Mouse (Mus musculus): ENCODE results near the gene Fsip1. TPM values are rescaled to one million over a fixed set of nuclear protein-coding genes. Genes with fewer than 3 reads are reported as not detected.

The Fsip1 gene
- polyA plus RNA-seq, 1 experiment from 2014 or later, result 1.2 TPM

GRCm38 (mm10) chr2:118125943-118126470 lies 130.8 kb downstream of the Fsip1 start:
- 84% methylated on average over 7 of the region's 7 CpGs for WGBS
- H3K9me3 ChIP-seq (replicated peaks), result no peaks in the 10 kb centered on the region
- H3K27ac ChIP-seq, result no peak overlapping the region
- DNase-seq (ENCODE audit: low spot score), result no peak
- peaks cover 35% of the 10 kb centered on the region for H3K36me3 ChIP-seq
- no peaks in the 10 kb centered on the region for H3K27me3 ChIP-seq (ENCODE audit: low read depth, poor library complexity, severe bottlenecking)
- peaks cover 22% of the 10 kb centered on the region for H3K4me1 ChIP-seq
- no peak overlapping the region for H3K4me3 ChIP-seq

- Histone ChIP-seq H3K27me3 (ENCODE audit: low read depth, poor library complexity, severe bottlenecking) (no peaks in the 10 kb centered on the region), H3K27ac (no peak overlapping the region), H3K4me3 (no peak overlapping the region), H3K36me3 (peaks cover 41% of the 10 kb centered on the region), H3K9me3 (replicated peaks) (no peaks in the 10 kb centered on the region), H3K4me1 (peaks cover 22% of the 10 kb centered on the region)
- WGBS, result 89% methylated on average over 11 of the region's 11 CpGs
- no peak for DNase-seq (ENCODE audit: low spot score)
Observed at GRCm38 (mm10) chr2:118125211-118125939, 131.4 kb downstream of the Fsip1 start.

GRCm38 (mm10) chr2:118124437-118124836 lies 132.3 kb downstream of the Fsip1 start:
- Histone ChIP-seq H3K27ac (no peak overlapping the region), H3K4me3 (no peak overlapping the region), H3K36me3 (peaks cover 50% of the 10 kb centered on the region), H3K27me3 (ENCODE audit: low read depth, poor library complexity, severe bottlenecking) (no peaks in the 10 kb centered on the region), H3K9me3 (replicated peaks) (no peaks in the 10 kb centered on the region), H3K4me1 (peaks cover 19% of the 10 kb centered on the region)
- DNase-seq (ENCODE audit: low spot score), result no peak
- 94% methylated on average over 7 of the region's 7 CpGs for WGBS

GRCm38 (mm10) chr2:118123743-118124142 lies 133.0 kb downstream of the Fsip1 start:
- no peak overlapping the region for H3K27ac ChIP-seq
- H3K9me3 ChIP-seq (replicated peaks), result no peaks in the 10 kb centered on the region
- H3K36me3 ChIP-seq, result peaks cover 57% of the 10 kb centered on the region
- no peaks in the 10 kb centered on the region for H3K27me3 ChIP-seq (ENCODE audit: low read depth, poor library complexity, severe bottlenecking)
- no peak overlapping the region for H3K4me3 ChIP-seq
- 87% methylated on average over 9 of the region's 9 CpGs for WGBS
- peaks cover 13% of the 10 kb centered on the region for H3K4me1 ChIP-seq
- DNase-seq (ENCODE audit: low spot score), result no peak

GRCm38 (mm10) chr2:118122291-118122690 lies 134.5 kb downstream of the Fsip1 start:
- no peaks in the 10 kb centered on the region for H3K9me3 ChIP-seq (replicated peaks)
- no peak overlapping the region for H3K4me3 ChIP-seq
- DNase-seq (ENCODE audit: low spot score), result no peak
- peaks cover 15% of the 10 kb centered on the region for H3K4me1 ChIP-seq
- H3K27ac ChIP-seq, result no peak overlapping the region
- H3K36me3 ChIP-seq, result peaks cover 71% of the 10 kb centered on the region
- no peaks in the 10 kb centered on the region for H3K27me3 ChIP-seq (ENCODE audit: low read depth, poor library complexity, severe bottlenecking)
- 94% methylated on average over 6 of the region's 6 CpGs for WGBS

GRCm38 (mm10) chr2:118120751-118121150 lies 136.0 kb downstream of the Fsip1 start:
- Histone ChIP-seq H3K27ac (no peak overlapping the region), H3K36me3 (peaks cover 74% of the 10 kb centered on the region), H3K27me3 (ENCODE audit: low read depth, poor library complexity, severe bottlenecking) (no peaks in the 10 kb centered on the region), H3K4me1 (peaks cover 28% of the 10 kb centered on the region), H3K4me3 (no peak overlapping the region), H3K9me3 (replicated peaks) (no peaks in the 10 kb centered on the region)
- no peak for DNase-seq (ENCODE audit: low spot score)
- 94% methylated on average over 7 of the region's 7 CpGs for WGBS

GRCm38 (mm10) chr2:118120095-118120494 lies 136.7 kb downstream of the Fsip1 start:
- 96% methylated on average over 11 of the region's 11 CpGs for WGBS
- DNase-seq (ENCODE audit: low spot score), result no peak
- Histone ChIP-seq H3K36me3 (peaks cover 71% of the 10 kb centered on the region), H3K9me3 (replicated peaks) (no peaks in the 10 kb centered on the region), H3K4me1 (peaks cover 29% of the 10 kb centered on the region), H3K27ac (no peak overlapping the region), H3K27me3 (ENCODE audit: low read depth, poor library complexity, severe bottlenecking) (no peaks in the 10 kb centered on the region), H3K4me3 (no peak overlapping the region)

GRCm38 (mm10) chr2:118119684-118120083 lies 137.1 kb downstream of the Fsip1 start:
- no peaks in the 10 kb centered on the region for H3K27me3 ChIP-seq (ENCODE audit: low read depth, poor library complexity, severe bottlenecking)
- no peaks in the 10 kb centered on the region for H3K9me3 ChIP-seq (replicated peaks)
- no peak overlapping the region for H3K27ac ChIP-seq
- peaks cover 69% of the 10 kb centered on the region for H3K36me3 ChIP-seq
- DNase-seq (ENCODE audit: low spot score), result no peak
- no peak overlapping the region for H3K4me3 ChIP-seq
- WGBS, result 95% methylated on average over 12 of the region's 12 CpGs
- peaks cover 29% of the 10 kb centered on the region for H3K4me1 ChIP-seq

GRCm38 (mm10) chr2:118118515-118118914 lies 138.3 kb downstream of the Fsip1 start:
- Histone ChIP-seq H3K27me3 (ENCODE audit: low read depth, poor library complexity, severe bottlenecking) (no peaks in the 10 kb centered on the region), H3K36me3 (peaks cover 60% of the 10 kb centered on the region)
- WGBS, result 87% methylated on average over 7 of the region's 7 CpGs

GRCm38 (mm10) chr2:118118045-118118444 lies 138.7 kb downstream of the Fsip1 start:
- peaks cover 4% of the 10 kb centered on the region for H3K27me3 ChIP-seq (ENCODE audit: low read depth, poor library complexity, severe bottlenecking)

More at GRCm38 (mm10) chr2:118118515-118118914, 138.3 kb downstream of the Fsip1 start:
- Histone ChIP-seq H3K4me3 (no peak overlapping the region), H3K9me3 (replicated peaks) (no peaks in the 10 kb centered on the region), H3K4me1 (peaks cover 41% of the 10 kb centered on the region), H3K27ac (no peak overlapping the region)
- no peak for DNase-seq (ENCODE audit: low spot score)

GRCm38 (mm10) chr2:118117401-118117800 lies 139.4 kb downstream of the Fsip1 start:
- H3K27me3 ChIP-seq (ENCODE audit: low read depth, poor library complexity, severe bottlenecking), result peaks cover 10% of the 10 kb centered on the region
- no peak for DNase-seq (ENCODE audit: low spot score)
- H3K4me1 ChIP-seq, result peaks cover 50% of the 10 kb centered on the region
- 65% methylated on average over 11 of the region's 11 CpGs for WGBS
- no peak overlapping the region for H3K4me3 ChIP-seq
- peaks cover 49% of the 10 kb centered on the region for H3K36me3 ChIP-seq
- no peaks in the 10 kb centered on the region for H3K9me3 ChIP-seq (replicated peaks)
- H3K27ac ChIP-seq, result no peak overlapping the region; the same call in 1 of the 2 replicates

More at GRCm38 (mm10) chr2:118118045-118118444, 138.7 kb downstream of the Fsip1 start:
- peaks cover 55% of the 10 kb centered on the region for H3K36me3 ChIP-seq
- no peak for DNase-seq (ENCODE audit: low spot score)
- no peaks in the 10 kb centered on the region for H3K9me3 ChIP-seq (replicated peaks)
- no peak overlapping the region for H3K4me3 ChIP-seq
- no peak overlapping the region for H3K27ac ChIP-seq
- H3K4me1 ChIP-seq, result peaks cover 44% of the 10 kb centered on the region
- WGBS, result 80% methylated on average over 6 of the region's 6 CpGs

- no peak overlapping the region for H3K27ac ChIP-seq
- peaks cover 56% of the 10 kb centered on the region for H3K4me1 ChIP-seq
- H3K27me3 ChIP-seq (ENCODE audit: low read depth, poor library complexity, severe bottlenecking), result peaks cover 15% of the 10 kb centered on the region
- H3K9me3 ChIP-seq (replicated peaks), result no peaks in the 10 kb centered on the region
- DNase-seq (ENCODE audit: low spot score), result no peak
- no peak overlapping the region for H3K4me3 ChIP-seq
- 71% methylated on average over 3 of the region's 3 CpGs for WGBS
- peaks cover 46% of the 10 kb centered on the region for H3K36me3 ChIP-seq
Observed at GRCm38 (mm10) chr2:118116754-118117290, 139.9 kb downstream of the Fsip1 start.

- WGBS, result 69% methylated on average over 2 of the region's 2 CpGs
- no peak overlapping the region for H3K27ac ChIP-seq
- peaks cover 15% of the 10 kb centered on the region for H3K27me3 ChIP-seq (ENCODE audit: low read depth, poor library complexity, severe bottlenecking)
- H3K36me3 ChIP-seq, result peaks cover 44% of the 10 kb centered on the region
- DNase-seq (ENCODE audit: low spot score), result no peak
- H3K4me3 ChIP-seq, result no peak overlapping the region
- peaks cover 61% of the 10 kb centered on the region for H3K4me1 ChIP-seq
- H3K9me3 ChIP-seq (replicated peaks), result no peaks in the 10 kb centered on the region
Observed at GRCm38 (mm10) chr2:118116180-118116579, 140.6 kb downstream of the Fsip1 start.
